Mouse (Mus musculus): ENCODE results near the gene Pde1b. TPM values are rescaled to one million over a fixed set of nuclear protein-coding genes. Genes with fewer than 3 reads are reported as not detected.
A peak's percentile ranks its signal among the peaks of the same experiment; 100 is the strongest.

The Pde1b gene
- total RNA-seq, 2 experiments from 2014 or later = 0.42 to 0.51 TPM

DNA sequence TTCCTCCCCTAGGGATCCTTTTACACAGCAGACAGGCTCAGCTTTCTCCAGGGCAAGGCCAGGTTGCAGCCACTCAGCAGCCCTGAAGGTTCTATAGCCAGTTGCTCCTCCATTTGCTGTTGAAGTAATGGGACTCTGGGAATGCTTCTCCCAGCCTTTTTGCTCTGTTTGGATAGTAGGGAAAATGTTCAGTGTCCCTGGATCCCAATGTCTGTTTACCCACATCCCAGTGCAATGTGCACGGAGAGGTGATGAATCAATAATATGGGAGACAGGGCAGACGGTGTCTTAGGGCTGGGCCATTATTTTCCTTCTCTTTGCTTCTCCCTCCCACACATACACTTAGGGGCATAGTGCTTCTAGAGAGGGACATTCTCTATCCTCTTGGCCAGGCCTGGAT lies 36.4 kb downstream of the Pde1b start:
- no peak for TF ChIP-seq CTCF (IDR thresholded peaks at IDR 0.05)
- no peak for DNase-seq
- Histone ChIP-seq H3K27ac (peak overlapping the region; percentile 92), H3K4me3 (peak overlapping the region; percentile 17; the same call in 1 of the 2 replicates)
- intact Hi-C loops (cut with DNase I) = no loop called here

DNA sequence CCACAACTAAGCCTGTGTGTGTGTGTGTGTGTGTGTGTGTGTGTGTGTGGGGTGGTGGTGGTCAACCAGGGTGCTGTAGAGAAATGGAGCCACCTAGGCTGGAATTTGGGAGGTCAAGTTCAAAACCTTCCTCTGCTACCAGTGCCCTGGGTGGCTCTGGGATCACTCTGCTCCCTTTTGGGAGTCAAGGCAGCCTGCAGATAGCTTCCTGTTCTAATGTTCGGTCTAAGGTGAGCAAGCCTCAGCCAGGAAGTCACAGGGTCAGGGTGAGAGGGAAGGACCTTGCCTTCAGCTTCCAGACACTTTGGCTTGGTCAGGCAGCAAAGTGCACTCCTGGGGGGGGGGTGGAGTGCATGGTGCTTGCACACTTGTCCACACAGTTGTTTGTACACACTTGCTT lies 37.8 kb downstream of the Pde1b start:
- no peak overlapping the region for H3K4me3 ChIP-seq
- no peak for DNase-seq
- intact Hi-C loops (cut with DNase I) = no loop called here
- no peak for TF ChIP-seq CTCF (IDR thresholded peaks at IDR 0.05)
- no peak overlapping the region for H3K27ac ChIP-seq

DNA sequence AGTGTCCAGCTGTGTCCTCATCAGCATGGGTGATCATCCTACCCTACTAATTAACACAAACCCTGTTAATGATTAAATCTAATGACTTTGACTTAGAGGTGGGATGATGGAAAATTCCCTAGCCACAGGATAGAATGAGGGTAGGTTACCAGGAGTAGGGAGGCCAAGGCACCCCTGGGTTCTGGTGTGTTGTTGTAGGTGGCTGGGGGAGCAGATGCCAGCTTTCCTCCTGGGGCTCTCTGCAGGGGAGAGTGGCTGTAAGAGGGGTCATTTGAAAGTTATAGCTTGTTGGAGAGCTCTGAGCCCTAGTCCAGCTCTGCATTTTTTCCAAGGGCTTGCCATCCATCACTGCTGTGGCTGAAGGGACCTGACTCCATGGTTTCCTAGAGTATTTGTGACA lies 39.7 kb downstream of the Pde1b start:
- Histone ChIP-seq H3K4me3 (no peak overlapping the region), H3K27ac (no peak overlapping the region)
- intact Hi-C loops (cut with DNase I) = no loop called here
- no peak for DNase-seq
- TF ChIP-seq CTCF (IDR thresholded peaks at IDR 0.05) = no peak

DNA sequence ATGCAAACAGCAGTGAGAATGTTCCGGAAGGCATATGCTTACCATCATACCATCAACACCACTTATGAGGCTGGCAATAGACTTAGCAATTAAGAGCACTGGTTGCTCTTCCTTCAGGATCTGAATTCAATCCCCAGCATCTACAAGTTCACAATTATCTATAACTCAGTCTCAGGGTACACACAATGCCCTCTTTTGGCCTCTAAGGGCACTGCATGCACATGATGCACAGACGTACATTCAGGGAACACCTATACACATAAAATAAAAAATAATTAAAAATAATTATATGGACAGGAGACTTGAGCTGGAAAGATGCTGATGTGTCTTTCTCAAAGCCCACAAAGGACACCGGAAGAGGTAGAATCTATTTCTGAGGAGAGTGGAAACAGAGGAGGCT lies 45.1 kb downstream of the Pde1b start:
- Histone ChIP-seq H3K27ac (no peak overlapping the region), H3K4me3 (no peak overlapping the region)
- TF ChIP-seq CTCF (IDR thresholded peaks at IDR 0.05) = peak; percentile 32; the same call in 1 of the 2 replicates
- no peak for DNase-seq
- intact Hi-C loops (cut with DNase I) = no loop called here

DNA sequence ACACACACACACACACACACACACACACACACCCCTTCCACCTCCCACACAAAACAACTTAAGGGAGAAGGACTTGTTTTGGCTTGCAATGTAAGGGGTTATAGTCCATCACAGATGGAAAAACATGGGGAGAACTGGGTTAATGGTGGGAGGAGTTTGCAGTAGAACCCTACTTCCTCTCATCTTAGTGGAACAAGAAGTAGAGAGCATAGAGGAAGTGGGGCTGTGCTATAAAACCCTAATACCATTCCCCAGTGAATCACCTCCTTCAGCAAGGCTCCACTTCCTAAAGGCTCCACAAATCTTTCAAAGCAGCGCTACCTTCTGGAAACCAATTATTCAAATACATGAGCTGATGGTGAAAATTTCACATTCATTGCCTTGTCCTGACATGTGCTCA lies 46.6 kb downstream of the Pde1b start:
- TF ChIP-seq CTCF (IDR thresholded peaks at IDR 0.05) = no peak
- Histone ChIP-seq H3K27ac (no peak overlapping the region), H3K4me3 (no peak overlapping the region)
- no peak for DNase-seq
- intact Hi-C loops (cut with DNase I) = no loop called here

DNA sequence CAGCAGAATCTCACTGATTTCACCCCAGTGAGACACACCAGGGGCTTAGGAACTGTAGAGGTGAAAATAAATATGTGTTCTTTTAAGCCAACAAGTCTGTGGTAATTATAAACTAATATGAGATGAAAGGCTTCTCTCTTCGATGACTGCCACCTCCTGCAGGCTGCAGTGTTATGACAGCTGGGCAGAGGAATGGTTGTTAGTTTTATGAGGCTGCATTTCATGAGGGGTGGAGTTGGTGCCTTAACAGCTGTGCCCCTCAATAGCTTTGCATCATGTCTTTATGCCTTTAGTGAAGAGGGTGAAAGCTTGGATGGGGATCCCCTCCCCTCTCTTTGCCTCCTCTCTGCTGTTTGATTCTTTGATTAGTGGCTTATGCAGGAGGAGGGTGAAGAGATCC lies 48.2 kb downstream of the Pde1b start:
- intact Hi-C loops (cut with DNase I) = no loop called here
- no peak for TF ChIP-seq CTCF (IDR thresholded peaks at IDR 0.05)
- DNase-seq = no peak
- Histone ChIP-seq H3K4me3 (no peak overlapping the region), H3K27ac (no peak overlapping the region)

DNA sequence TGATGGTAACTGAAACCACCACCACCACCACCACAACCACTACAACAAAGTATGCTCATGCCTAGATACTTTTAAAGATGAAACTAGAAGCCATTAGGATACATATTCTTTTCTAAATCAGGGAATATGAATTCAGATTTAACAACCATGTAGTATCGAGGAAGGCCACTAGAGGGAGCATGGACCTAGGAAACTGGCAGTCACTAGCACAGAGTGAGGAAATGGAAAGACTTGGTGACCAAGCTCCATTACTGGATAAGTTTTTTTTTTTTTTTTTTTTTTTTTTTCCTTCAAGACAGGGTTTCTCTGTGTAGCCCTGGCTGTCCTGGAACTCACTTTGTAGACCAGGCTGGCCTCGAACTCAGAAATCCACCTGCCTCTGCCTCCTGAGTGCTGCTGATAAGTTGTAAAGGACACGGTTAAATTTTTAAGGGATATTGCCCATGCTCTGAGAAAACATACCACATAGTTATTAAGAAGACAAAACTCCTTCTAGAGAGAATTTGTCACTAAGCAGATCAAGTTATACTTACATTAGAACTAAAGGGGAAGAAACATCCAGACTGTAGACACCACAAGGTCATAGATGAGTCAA lies 49.4 kb downstream of the Pde1b start:
- intact Hi-C loops (cut with DNase I) = no loop called here
- peak; percentile 73 for TF ChIP-seq CTCF (IDR thresholded peaks at IDR 0.05)
- no peak for DNase-seq
- Histone ChIP-seq H3K27ac (no peak overlapping the region), H3K4me3 (no peak overlapping the region)

DNA sequence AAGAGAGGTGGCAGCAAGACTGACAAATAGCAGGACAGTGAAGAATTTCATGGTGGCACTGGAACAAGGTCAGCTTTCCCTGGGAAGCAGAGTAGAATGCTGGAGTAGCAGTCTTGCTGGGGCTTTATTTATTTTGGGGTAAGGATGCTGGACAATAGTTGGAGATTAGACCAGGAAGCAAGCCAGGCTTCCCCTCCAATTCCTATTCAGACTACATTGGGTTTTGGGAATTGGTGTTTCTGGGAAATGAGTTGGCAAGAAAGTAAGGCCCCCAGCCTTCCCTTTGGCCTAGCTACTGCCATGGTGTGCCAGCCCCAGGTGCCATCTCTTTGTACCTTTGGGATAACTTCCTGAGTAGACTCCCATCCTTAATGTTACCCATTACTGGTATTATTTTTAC lies 62.1 kb downstream of the Pde1b start, which contains the start of gene Glycam1:
Gene Glycam1 (minus strand): TSS at position 101 of the 400 bp plus-strand sequence.
- H3K27ac ChIP-seq = no peak within 1 kb of the TSS
- no peak for DNase-seq
- no peak for TF ChIP-seq CTCF (IDR thresholded peaks at IDR 0.05)
- H3K4me3 ChIP-seq = no peak within 1 kb of the TSS
- intact Hi-C loops (cut with DNase I) = no loop called here

Other genes starting within 250 kb of the Pde1b start
- gene Nfe2, start 244.6 kb upstream of the Pde1b start, total RNA-seq (2021) = not detected
- 10 to 100 TPM; 38.5 to 41.4 TPM for gene Copz1, start 230.3 kb upstream of the Pde1b start, total RNA-seq (2021)
- gene Gpr84, start 192.4 kb upstream of the Pde1b start, total RNA-seq (2021) = not detected
- 10 to 100 TPM in 1 of 2 experiments, 1 to 10 TPM in 1; 8.0 to 13.0 TPM for gene Zfp385a, start 162.9 kb upstream of the Pde1b start, total RNA-seq (2021)
- gene Itga5, start 136.3 kb upstream of the Pde1b start, total RNA-seq (2021) = 1 to 10 TPM; 5.0 to 10.0 TPM
- gene Gtsf1, start 72.6 kb upstream of the Pde1b start, total RNA-seq (2021) = not detected
- not detected for gene Gtsf2, start 54.6 kb upstream of the Pde1b start, total RNA-seq (2021)
- under 1 TPM; 0.79 to 0.98 TPM for gene Nckap1l, start 49.2 kb upstream of the Pde1b start, total RNA-seq (2021)
- gene Ppp1r1a, start 35.0 kb downstream of the Pde1b start, total RNA-seq (2021) = 100 to 1,000 TPM in 1 of 2 experiments, 10 to 100 TPM in 1; 67.6 to 107 TPM
- not detected for gene Glycam1, start 62.0 kb downstream of the Pde1b start, total RNA-seq (2021)